Mouse (Mus musculus): ENCODE data around the gene Cypt12.

Gene Cypt12

GRCm38 (mm10) chr3:17948299-17948698, at the start of gene Cypt12:
Cypt12 (plus strand) TSS chr3:17948410.
- no peak for DNase-seq

GRCm38 (mm10) chr3:17913796-17914195, 34.4 kb upstream of the Cypt12 start:
- no peak for DNase-seq

GRCm38 (mm10) chr3:17940206-17940605, 8.0 kb upstream of the Cypt12 start:
- no peak for DNase-seq
